ENCODE assay signal across 22 mouse cellular contexts in genomic region chr11:70206801-70207200, GRCm38 (mm10). TPM values are rescaled to one million over a fixed set of nuclear protein-coding genes. Genes with fewer than 3 reads are reported as not detected.
A peak's percentile ranks its signal among the peaks of the same experiment; 100 is the strongest.
DNase-seq lines count a peak whose midpoint lies in the region; ATAC-seq and TF ChIP-seq lines count a peak whose summit lies in the region.
"Had no signal": no experiment of that assay in that cellular context is flagged by ENCODE, and none has a peak within 500 bp of the region (broad histone marks: within the 10 kb centered on the region; RNA-seq: fewer than 3 reads in every experiment).

No protein-coding gene starts in this region.

- WGBS in hindbrain, embryonic 13.5 days = 88% methylated on average over 2 of the region's 2 CpGs
- WGBS in hindbrain, embryonic 12.5 days = 83% methylated on average over 2 of the region's 2 CpGs
- WGBS in liver, postnatal 0 days (ENCODE audit: insufficient replicate concordance) = 47% methylated on average over 2 of the region's 2 CpGs

- ATAC-seq in hindbrain, embryonic 13.5 days (ENCODE audit: low FRiP score) = no peak
- no peak for ATAC-seq in hindbrain, embryonic 12.5 days (ENCODE audit: low FRiP score)
- ATAC-seq in granulocyte monocyte progenitor cell, adult 5-6 weeks (replicated peaks; ENCODE audit: poor library complexity, severe bottlenecking) = 0 out of 2 replicates have a peak, but pooled peaks have one; percentile 27
- no peak for ATAC-seq in liver, postnatal 0 days
- ATAC-seq: activated CD4-positive, CD25-positive, alpha-beta regulatory T cell, adult 4 months; CD4-positive, CD25-positive, alpha-beta regulatory T cell, adult 4 months; Patski had no signal

- DNase-seq in adrenal gland, postnatal 14 days = peak; percentile 40
- no peak for DNase-seq in adrenal gland, postnatal 4 days (ENCODE audit: low spot score in 2 of 2)
- peak; percentile 91 for DNase-seq in heart, adult 11 months
- no peak for DNase-seq in heart, postnatal 36 days
- no peak for DNase-seq in liver, postnatal 0 days
- DNase-seq: adrenal gland, adult 2 months; adrenal gland, adult 8-10 months; adrenal gland, postnatal 10 days; adrenal gland, postnatal 25 days; adrenal gland, postnatal 36 days; B cell, adult 2 months; cerebellum, adult 11 months; cerebellum, adult 11-12 months; cerebellum, adult 18-20 months had no signal

- H3K9me3 ChIP-seq in hindbrain, embryonic 13.5 days = no peaks in the 10 kb centered on the region
- no peaks in the 10 kb centered on the region for H3K9me3 ChIP-seq in hindbrain, embryonic 12.5 days (replicated peaks)
- H3K9me3 ChIP-seq in liver, postnatal 0 days (ENCODE audit: low read length) = no peaks in the 10 kb centered on the region
- H3K9me3 ChIP-seq: G1E had no signal

- no peaks in the 10 kb centered on the region for H3K36me3 ChIP-seq in hindbrain, embryonic 13.5 days
- H3K36me3 ChIP-seq in hindbrain, embryonic 12.5 days = no peaks in the 10 kb centered on the region
- no peaks in the 10 kb centered on the region for H3K36me3 ChIP-seq in liver, postnatal 0 days (replicated peaks; ENCODE audit: insufficient read depth, low read length)
- H3K36me3 ChIP-seq: G1E had no signal

- no peak for TF ChIP-seq EP300 in liver, postnatal 0 days (IDR thresholded peaks at IDR 0.05; ENCODE audit: low read depth)

- TF ChIP-seq CTCF in liver, postnatal 0 days (IDR thresholded peaks at IDR 0.05; ENCODE audit: low read depth) = no peak

- H3K4me2 ChIP-seq in hindbrain, embryonic 13.5 days = no peak overlapping the region
- no peak overlapping the region for H3K4me2 ChIP-seq in hindbrain, embryonic 12.5 days (replicated peaks)
- H3K4me2 ChIP-seq in liver, postnatal 0 days (ENCODE audit: low read depth, low read length) = no peak overlapping the region

- H3K4me3 ChIP-seq in hindbrain, embryonic 13.5 days = no peak overlapping the region
- no peak overlapping the region for H3K4me3 ChIP-seq in hindbrain, embryonic 12.5 days
- H3K4me3 ChIP-seq in liver, postnatal 0 days (ENCODE audit: low read depth, low read length) = no peak overlapping the region

- no peak overlapping the region for H3K27ac ChIP-seq in hindbrain, embryonic 13.5 days
- no peak overlapping the region for H3K27ac ChIP-seq in hindbrain, embryonic 12.5 days
- no peak overlapping the region for H3K27ac ChIP-seq in liver, postnatal 0 days (ENCODE audit: low read depth)

- H3K27me3 ChIP-seq in hindbrain, embryonic 13.5 days = peaks cover 20% of the 10 kb centered on the region
- H3K27me3 ChIP-seq in hindbrain, embryonic 12.5 days = peaks cover 6% of the 10 kb centered on the region; the same call in 1 of the 2 replicates
- no peaks in the 10 kb centered on the region for H3K27me3 ChIP-seq in liver, postnatal 0 days (ENCODE audit: insufficient read depth, low read length)
- H3K27me3 ChIP-seq: Patski had no signal

- 0 out of 2 replicates have a peak overlapping the region, but pooled peaks have one; percentile 26 for H3K9ac ChIP-seq in hindbrain, embryonic 13.5 days
- no peak overlapping the region for H3K9ac ChIP-seq in hindbrain, embryonic 12.5 days
- no peak overlapping the region for H3K9ac ChIP-seq in liver, postnatal 0 days (replicated peaks)

- H3K4me1 ChIP-seq in hindbrain, embryonic 13.5 days (replicated peaks) = no peaks in the 10 kb centered on the region
- no peaks in the 10 kb centered on the region for H3K4me1 ChIP-seq in hindbrain, embryonic 12.5 days
- peaks cover 3% of the 10 kb centered on the region; the same call in 1 of the 2 replicates for H3K4me1 ChIP-seq in liver, postnatal 0 days (ENCODE audit: insufficient read depth)

- intact Hi-C loops in heart, postnatal 36 days (cut with DNase I) = no loop called here

RNA-seq across cellular contexts. Expression of gene Slc16a11, which starts 5.8 kb away (rescaled TPM):
- total RNA-seq in adrenal gland, postnatal 14 days (2021) = 0.53 and 0.96 TPM in 2 replicates
- 1 to 10 TPM in 1 of 2 experiments, under 1 TPM in 1; 0.71 to 2.9 TPM for total RNA-seq in adrenal gland, postnatal 4 days (2021)
- total RNA-seq in heart, postnatal 36 days (2021) = under 1 TPM; 0.28 to 0.30 TPM
- 3.1 and 4.6 TPM in 2 replicates for polyA plus RNA-seq in hindbrain, embryonic 13.5 days (2015; fragmentation: Nextera tagmentation; extraction: Ambion mirVana)
- 2.4 and 2.6 TPM in 2 replicates for polyA plus RNA-seq in hindbrain, embryonic 12.5 days (2016; fragmentation: Nextera tagmentation; extraction: Ambion mirVana)
- not detected in 2 replicates for total RNA-seq in granulocyte monocyte progenitor cell, adult 5-6 weeks (2014; fragmentation: Nextera tagmentation)
- total RNA-seq in granulocyte monocyte progenitor cell, adult 5-6 weeks (2017) = not detected in 2 replicates
- polyA plus RNA-seq in liver, postnatal 0 days (2015; fragmentation: Nextera tagmentation; extraction: Ambion mirVana) = 1.4 and 1.8 TPM in 2 replicates
- total RNA-seq: adrenal gland, postnatal 25 days; G1E had no signal
- polyA plus RNA-seq: activated CD4-positive, CD25-positive, alpha-beta regulatory T cell, adult 4 months; CD4-positive, CD25-positive, alpha-beta regulatory T cell, adult 4 months; G1E had no signal

RNA-seq across cellular contexts. Expression of gene Slc16a13, which starts 14.1 kb away (rescaled TPM):
- total RNA-seq in adrenal gland, postnatal 14 days (2021) = 5.3 and 5.6 TPM in 2 replicates
- 10 to 100 TPM in 1 of 2 experiments, 1 to 10 TPM in 1; 6.2 to 10.9 TPM for total RNA-seq in adrenal gland, postnatal 4 days (2021)
- 1 to 10 TPM; 3.3 to 3.9 TPM for total RNA-seq in heart, postnatal 36 days (2021)
- polyA plus RNA-seq in hindbrain, embryonic 13.5 days (2015; fragmentation: Nextera tagmentation; extraction: Ambion mirVana) = 16.1 and 18.1 TPM in 2 replicates
- 16.4 and 20.8 TPM in 2 replicates for polyA plus RNA-seq in hindbrain, embryonic 12.5 days (2016; fragmentation: Nextera tagmentation; extraction: Ambion mirVana)
- 7.1 and 7.9 TPM in 2 replicates for total RNA-seq in granulocyte monocyte progenitor cell, adult 5-6 weeks (2014; fragmentation: Nextera tagmentation)
- total RNA-seq in granulocyte monocyte progenitor cell, adult 5-6 weeks (2017) = 9.8 TPM in 2 replicates
- 1.3 and 1.9 TPM in 2 replicates for polyA plus RNA-seq in liver, postnatal 0 days (2015; fragmentation: Nextera tagmentation; extraction: Ambion mirVana)

RNA-seq across cellular contexts. Expression of gene Bcl6b, which starts 22.8 kb away (rescaled TPM):
- total RNA-seq in adrenal gland, postnatal 14 days (2021) = 27.0 and 28.1 TPM in 2 replicates
- 10 to 100 TPM; 23.8 to 33.4 TPM for total RNA-seq in adrenal gland, postnatal 4 days (2021)
- 10 to 100 TPM; 19.7 to 20.0 TPM for total RNA-seq in heart, postnatal 36 days (2021)
- 5.0 and 5.5 TPM in 2 replicates for polyA plus RNA-seq in hindbrain, embryonic 13.5 days (2015; fragmentation: Nextera tagmentation; extraction: Ambion mirVana)
- polyA plus RNA-seq in hindbrain, embryonic 12.5 days (2016; fragmentation: Nextera tagmentation; extraction: Ambion mirVana) = 5.4 and 8.3 TPM in 2 replicates
- not detected in 2 replicates for total RNA-seq in granulocyte monocyte progenitor cell, adult 5-6 weeks (2014; fragmentation: Nextera tagmentation)
- 0.13 TPM in 1 of 2 replicates, not detected in the other for total RNA-seq in granulocyte monocyte progenitor cell, adult 5-6 weeks (2017)
- 1.4 and 1.8 TPM in 2 replicates for polyA plus RNA-seq in liver, postnatal 0 days (2015; fragmentation: Nextera tagmentation; extraction: Ambion mirVana)
- total RNA-seq: MEL had no signal
- polyA plus RNA-seq: G1E, Patski had no signal

RNA-seq across cellular contexts. Expression of gene 0610010K14Rik, which starts 30.9 kb away (rescaled TPM):
- 55.7 and 62.4 TPM in 2 replicates for total RNA-seq in adrenal gland, postnatal 14 days (2021)
- total RNA-seq in adrenal gland, postnatal 4 days (2021) = 10 to 100 TPM; 70.1 to 72.5 TPM
- 10 to 100 TPM; 32.7 to 38.0 TPM for total RNA-seq in heart, postnatal 36 days (2021)
- 193 and 201 TPM in 2 replicates for polyA plus RNA-seq in hindbrain, embryonic 13.5 days (2015; fragmentation: Nextera tagmentation; extraction: Ambion mirVana)
- polyA plus RNA-seq in hindbrain, embryonic 12.5 days (2016; fragmentation: Nextera tagmentation; extraction: Ambion mirVana) = 197 and 210 TPM in 2 replicates
- total RNA-seq in granulocyte monocyte progenitor cell, adult 5-6 weeks (2014; fragmentation: Nextera tagmentation) = 78.5 and 112 TPM in 2 replicates
- total RNA-seq in granulocyte monocyte progenitor cell, adult 5-6 weeks (2017) = 36.9 and 44.2 TPM in 2 replicates
- 48.9 and 55.2 TPM in 2 replicates for polyA plus RNA-seq in liver, postnatal 0 days (2015; fragmentation: Nextera tagmentation; extraction: Ambion mirVana)

RNA-seq across cellular contexts. Expression of gene Gm21988, which starts 32.8 kb away (rescaled TPM):
- total RNA-seq in adrenal gland, postnatal 14 days (2021) = 3.6 and 5.4 TPM in 2 replicates
- 1 to 10 TPM; 4.5 to 8.1 TPM for total RNA-seq in adrenal gland, postnatal 4 days (2021)
- 1 to 10 TPM; 2.1 to 3.3 TPM for total RNA-seq in heart, postnatal 36 days (2021)
- 12.4 and 14.7 TPM in 2 replicates for polyA plus RNA-seq in hindbrain, embryonic 13.5 days (2015; fragmentation: Nextera tagmentation; extraction: Ambion mirVana)
- 11.3 and 14.6 TPM in 2 replicates for polyA plus RNA-seq in hindbrain, embryonic 12.5 days (2016; fragmentation: Nextera tagmentation; extraction: Ambion mirVana)
- total RNA-seq in granulocyte monocyte progenitor cell, adult 5-6 weeks (2014; fragmentation: Nextera tagmentation) = 4.7 and 4.8 TPM in 2 replicates
- 0.57 TPM in 1 of 2 replicates, not detected in the other for total RNA-seq in granulocyte monocyte progenitor cell, adult 5-6 weeks (2017)
- polyA plus RNA-seq in liver, postnatal 0 days (2015; fragmentation: Nextera tagmentation; extraction: Ambion mirVana) = 5.4 and 5.8 TPM in 2 replicates

Comparison
In these comparisons a context has a peak if more than half of its experiments do, and no peak if none do; other contexts are left out.
1. DNase-seq: peak in adrenal gland, postnatal 14 days (single experiment) and heart, adult 11 months (single experiment); none in adrenal gland, postnatal 4 days (0 of 2), heart, postnatal 36 days (0 of 2) and liver, postnatal 0 days (single experiment).
2. RNA of gene Bcl6b, which starts 22.8 kb away (total RNA-seq): 23.8 to 33.4 TPM in adrenal gland, postnatal 4 days, 27.0 to 28.1 TPM in adrenal gland, postnatal 14 days and 19.7 to 20.0 TPM in heart, postnatal 36 days; 0.13 TPM in granulocyte monocyte progenitor cell, adult 5-6 weeks; every median in the first group is over 10 times any median in the second.